Comparison of ENCODE assay signal across 16 mouse cellular contexts in genomic region chr10:44647021-44647420, GRCm38 (mm10).
DNase-seq lines count a peak whose midpoint lies in the region.
"Had no signal": no experiment of that assay in that cellular context is flagged by ENCODE, and none has a peak within 500 bp of the region (broad histone marks: within the 10 kb centered on the region; RNA-seq: fewer than 3 reads in every experiment).

No protein-coding gene starts in this region.

- peak overlapping the region; percentile 53; the same call in 1 of the 2 replicates for H3K27ac ChIP-seq in limb, embryonic 10.5 days
- H3K27ac ChIP-seq: hindbrain, embryonic 15.5 days; midbrain, embryonic 12.5 days had no signal

- no peaks in the 10 kb centered on the region for H3K27me3 ChIP-seq in limb, embryonic 10.5 days (ENCODE audit: low read depth, poor library complexity, severe bottlenecking)
- H3K27me3 ChIP-seq: hindbrain, embryonic 15.5 days; midbrain, embryonic 12.5 days had no signal

- DNase-seq in kidney, postnatal 4 days, result peak; percentile 9 to 13
- DNase-seq in kidney, adult 9 months, result no peak
- peak; percentile 6 for DNase-seq in ZHBTc4 (ENCODE audit: low read depth, low spot score)
- DNase-seq in embryo, embryonic 10.5 days (ENCODE audit: low spot score), result peak; percentile 48
- DNase-seq in limb, embryonic 10.5 days (ENCODE audit: low spot score), result peak; percentile 78
- no peak for DNase-seq in frontal cortex, postnatal 36 days (ENCODE audit: low spot score in 2 of 2)
- DNase-seq in adrenal gland, postnatal 10 days, result no peak
- DNase-seq: cerebellum, adult 9-10 months; forebrain, postnatal 0 days; gastrocnemius, postnatal 10 days; heart, postnatal 14 days; kidney, postnatal 25 days; thymus, adult 18-20 months had no signal

- no peaks in the 10 kb centered on the region for H3K36me3 ChIP-seq in limb, embryonic 10.5 days
- H3K36me3 ChIP-seq: hindbrain, embryonic 15.5 days; midbrain, embryonic 12.5 days had no signal

- H3K4me3 ChIP-seq in limb, embryonic 10.5 days, result no peak overlapping the region
- H3K4me3 ChIP-seq: erythroblast, embryonic 14.5 days; hindbrain, embryonic 15.5 days; midbrain, embryonic 12.5 days had no signal

- 10% methylated on average over 5 of the region's 5 CpGs for WGBS in limb, embryonic 10.5 days

- H3K9me3 ChIP-seq in limb, embryonic 10.5 days (replicated peaks), result no peaks in the 10 kb centered on the region
- H3K9me3 ChIP-seq: hindbrain, embryonic 15.5 days; midbrain, embryonic 12.5 days had no signal

- peaks cover 16% of the 10 kb centered on the region for H3K4me1 ChIP-seq in limb, embryonic 10.5 days
- H3K4me1 ChIP-seq: hindbrain, embryonic 15.5 days; midbrain, embryonic 12.5 days had no signal

Comparison
In these comparisons a context has a peak if more than half of its experiments do, and no peak if none do; other contexts are left out.
1. DNase-seq: peak in kidney, postnatal 4 days (2 of 2), ZHBTc4 (single experiment), embryo, embryonic 10.5 days (single experiment) and limb, embryonic 10.5 days (single experiment); none in kidney, adult 9 months (single experiment), frontal cortex, postnatal 36 days (0 of 2) and adrenal gland, postnatal 10 days (single experiment).